Mouse (Mus musculus) stomach, embryonic 14.5 days (tissue): ENCODE measurements at regions not wholly inside any gene's neighbourhood (a gene's known extent, or its start where the extent isn't known, plus 50 kb on each side); places are given as distances from the start of the nearest gene placed in this dataset.

Experiments used
- ATAC-seq: fragments of 200-750 bp; cut with Nextera tagmentation; 2 replicates; pipeline ENCODE4 v1.8.0; 2017; ENCODE audit warnings: low read depth, moderate TSS enrichment; ENCODE audit not compliant: insufficient number of reproducible peaks, insufficient read depth, low FRiP score
- H3K27ac ChIP-seq: fragments of 300-500 bp; sonication (generic); 2 replicates; pipeline ENCODE4 v1.5.1; 2014; ENCODE audit warnings: mild to moderate bottlenecking, low read length, moderate library complexity, mixed read lengths
- H3K27me3 ChIP-seq: fragments of 300-500 bp; sonication (generic); 2 replicates; pipeline ENCODE4 v1.6.1; 2014; ENCODE audit warnings: low read length, control low read depth, mixed read lengths; ENCODE audit not compliant: control insufficient read depth, insufficient read depth
- H3K36me3 ChIP-seq: fragments of 300-500 bp; sonication (generic); 2 replicates; pipeline ENCODE4 v1.6.1; 2014; ENCODE audit warnings: mild to moderate bottlenecking, control low read depth, low read length, moderate library complexity, mixed read lengths; ENCODE audit not compliant: control insufficient read depth, insufficient read depth
- H3K4me1 ChIP-seq: fragments of 300-500 bp; sonication (generic); 2 replicates; pipeline ENCODE4 v1.6.1; 2014; ENCODE audit warnings: low read length, control low read depth, mixed read lengths; ENCODE audit not compliant: control insufficient read depth, insufficient read depth
- H3K4me2 ChIP-seq: fragments of 300-500 bp; sonication (generic); replicated peaks from 2 replicates; pipeline ENCODE4 v1.6.1; 2014; ENCODE audit warnings: low read depth, low read length, control low read depth
- H3K4me3 ChIP-seq: fragments of 300-500 bp; sonication (generic); 2 replicates; pipeline ENCODE4 v1.5.1; 2014; ENCODE audit warnings: low read depth, low read length, control low read depth
- H3K9ac ChIP-seq: fragments of 300-500 bp; sonication (generic); replicated peaks from 2 replicates; pipeline ENCODE4 v1.6.1; 2014; ENCODE audit warnings: low read depth, mild to moderate bottlenecking, control low read depth, low read length, moderate library complexity, mixed read lengths
- H3K9me3 ChIP-seq: fragments of 300-500 bp; sonication (generic); 2 replicates; pipeline ENCODE4 v1.6.1; 2016; ENCODE audit warnings: low read depth, low read length, control low read depth; ENCODE audit not compliant: control insufficient read depth
- WGBS: fragments of 180-500 bp; shearing (Covaris S2); extraction: QIAGEN DNeasy Blood & Tissue Kit; methylation state at CpG from one replicate; pipeline ENCODE4 v1.1.7; 2014; 5-methylcytosine and 5-hydroxymethylcytosine counted together

GRCm38 (mm10) chr12:52638461-52638860 is 60.7 kb upstream of the Akap6 start:
- H3K27ac ChIP-seq: peak overlapping the region; percentile 58; the same call in 1 of the 2 replicates
- ATAC-seq: peak; percentile 23; the same call in 1 of the 2 replicates

GRCm38 (mm10) chr12:52644059-52644458 is 55.1 kb upstream of the Akap6 start:
- H3K4me1 ChIP-seq: no peaks in the 10 kb centered on the region
- H3K9ac ChIP-seq: no peak overlapping the region
- ATAC-seq: no peak
- H3K27me3 ChIP-seq: no peaks in the 10 kb centered on the region
- H3K4me3 ChIP-seq: no peak overlapping the region
- no peak overlapping the region for H3K27ac ChIP-seq
- H3K4me2 ChIP-seq: no peak overlapping the region
- WGBS: 43% methylated on average over 5 of the region's 5 CpGs
- H3K36me3 ChIP-seq: no peaks in the 10 kb centered on the region
- no peaks in the 10 kb centered on the region for H3K9me3 ChIP-seq

More at GRCm38 (mm10) chr12:52638461-52638860, 60.7 kb upstream of the Akap6 start:
- Histone ChIP-seq H3K4me2 (no peak overlapping the region), H3K9me3 (no peaks in the 10 kb centered on the region), H3K9ac (no peak overlapping the region), H3K36me3 (no peaks in the 10 kb centered on the region), H3K27me3 (no peaks in the 10 kb centered on the region), H3K4me3 (no peak overlapping the region), H3K4me1 (peaks cover 10% of the 10 kb centered on the region)
- 29% methylated on average over 11 of the region's 11 CpGs for WGBS
